In genomic region chr4:121008071-121008745, GRCm38 (mm10) we compare ENCODE assay signal across 19 mouse cellular contexts. TPM values are rescaled to one million over a fixed set of nuclear protein-coding genes. Genes with fewer than 3 reads are reported as not detected.
"Had no signal": no experiment of that assay in that cellular context is flagged by ENCODE, and none has a peak within 500 bp of the region (broad histone marks: within the 10 kb centered on the region; RNA-seq: fewer than 3 reads in every experiment).

No protein-coding gene starts in this region.

- H3K36me3 ChIP-seq: lung, embryonic 15.5 days; neural tube, embryonic 12.5 days; neural tube, embryonic 15.5 days had no signal

- H3K27me3 ChIP-seq: lung, embryonic 15.5 days; neural tube, embryonic 12.5 days; neural tube, embryonic 15.5 days had no signal

- H3K27ac ChIP-seq: kidney, postnatal 0 days; lung, embryonic 15.5 days; neural tube, embryonic 12.5 days; neural tube, embryonic 15.5 days; stomach, postnatal 0 days had no signal

- H3K4me3 ChIP-seq: lung, embryonic 15.5 days; neural tube, embryonic 12.5 days; neural tube, embryonic 15.5 days had no signal

- H3K9ac ChIP-seq: lung, embryonic 15.5 days; neural tube, embryonic 12.5 days; neural tube, embryonic 15.5 days had no signal

- ATAC-seq: inflammation-experienced regulatory T-cells, adult 6 months had no signal

- H3K9me3 ChIP-seq: lung, embryonic 15.5 days; neural tube, embryonic 12.5 days; neural tube, embryonic 15.5 days had no signal

- DNase-seq: kidney, adult 18-20 months; kidney, adult 9 months; kidney, postnatal 25 days; lung, postnatal 10 days; lung, postnatal 36 days; midbrain, embryonic 14.5 days; right cerebral cortex, adult 18-20 months; right cerebral cortex, postnatal 14 days; right cerebral cortex, postnatal 4 days; thymus, adult 2 months; thymus, postnatal 14 days; thymus, postnatal 4 days had no signal

- H3K4me2 ChIP-seq: lung, embryonic 15.5 days; midbrain, embryonic 11.5 days; neural tube, embryonic 12.5 days; neural tube, embryonic 15.5 days had no signal

RNA-seq across cellular contexts. Expression of gene Col9a2, which starts 31.0 kb away (rescaled TPM):
- polyA plus RNA-seq: inflammation-experienced regulatory T-cells, adult 6 months had no signal
